Mouse (Mus musculus): ENCODE data around the gene Alkal2.

DNA sequence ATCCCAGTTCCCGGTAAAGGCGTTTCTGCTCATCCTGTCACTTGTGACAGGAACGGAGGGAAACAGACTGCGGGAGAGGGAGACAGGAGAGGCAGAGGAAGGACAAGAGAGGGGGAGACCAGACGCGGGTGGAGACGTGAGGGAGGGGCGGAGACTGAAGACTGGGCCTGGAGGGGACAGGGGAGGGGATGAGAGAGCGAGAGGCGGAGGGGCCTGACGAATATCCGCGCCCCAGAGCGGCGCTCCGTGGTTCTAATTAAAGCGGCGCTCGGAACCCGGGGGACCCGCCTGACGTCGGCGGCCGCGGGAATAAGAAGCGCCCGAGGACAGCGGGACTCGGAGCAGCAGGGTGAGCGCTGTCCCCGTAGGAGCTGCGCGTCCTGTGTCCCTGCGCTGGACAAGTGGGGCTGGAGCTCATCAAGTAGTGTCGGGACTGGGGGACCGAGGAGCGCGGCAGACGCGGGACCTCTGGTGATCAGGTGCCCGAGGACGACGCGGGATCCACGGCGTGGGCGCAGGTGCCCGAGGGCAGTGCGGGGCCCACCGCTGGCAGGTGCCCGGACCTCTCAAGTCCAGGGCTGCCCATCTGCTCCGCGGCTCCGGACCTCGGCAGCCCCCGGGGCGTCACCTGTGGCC lies at the start of gene Alkal2:
- TF ChIP-seq CTCF (IDR thresholded peaks at IDR 0.05; ENCODE audit: low read depth) (no peak), EP300 (optimal IDR thresholded peaks at IDR 0.05) (no peak)

Measured in stomach, postnatal 0 days (tissue).